Mouse (Mus musculus): ENCODE results near the gene 1110008L16Rik. TPM values are rescaled to one million over a fixed set of nuclear protein-coding genes. Genes with fewer than 3 reads are reported as not detected.

The 1110008L16Rik gene
- total RNA-seq, 1 experiment from 2014 or later: 25.1 TPM

- no peak for ATAC-seq (replicated peaks in 1 of 2; ENCODE audit: insufficient read depth in 1 of 2, low FRiP score in 2 of 2, low TSS enrichment in 1 of 2, low read depth in 1 of 2, poor library complexity in 2 of 2, severe bottlenecking in 2 of 2)
Observed at GRCm38 (mm10) chr12:55415762-55416161, 116.4 kb downstream of the 1110008L16Rik start.

GRCm38 (mm10) chr12:55420220-55420619 lies 120.8 kb downstream of the 1110008L16Rik start:
- no peak for ATAC-seq (replicated peaks in 1 of 2; ENCODE audit: insufficient read depth in 1 of 2, low FRiP score in 2 of 2, low TSS enrichment in 1 of 2, low read depth in 1 of 2, poor library complexity in 2 of 2, severe bottlenecking in 2 of 2)

GRCm38 (mm10) chr12:55422057-55422456 lies 122.7 kb downstream of the 1110008L16Rik start:
- ATAC-seq (replicated peaks in 1 of 2; ENCODE audit: insufficient read depth in 1 of 2, low FRiP score in 2 of 2, low TSS enrichment in 1 of 2, low read depth in 1 of 2, poor library complexity in 2 of 2, severe bottlenecking in 2 of 2): peak; percentile 56 to 71; a peak in 3 of 4 replicates

- ATAC-seq (replicated peaks in 1 of 2; ENCODE audit: insufficient read depth in 1 of 2, low FRiP score in 2 of 2, low TSS enrichment in 1 of 2, low read depth in 1 of 2, poor library complexity in 2 of 2, severe bottlenecking in 2 of 2): no peak
Observed at GRCm38 (mm10) chr12:55426300-55426699, 126.9 kb downstream of the 1110008L16Rik start.

- ATAC-seq (replicated peaks in 1 of 2; ENCODE audit: insufficient read depth in 1 of 2, low FRiP score in 2 of 2, low TSS enrichment in 1 of 2, low read depth in 1 of 2, poor library complexity in 2 of 2, severe bottlenecking in 2 of 2): no peak
Observed at GRCm38 (mm10) chr12:55429201-55429600, 129.8 kb downstream of the 1110008L16Rik start.

GRCm38 (mm10) chr12:55429956-55430355 lies 130.6 kb downstream of the 1110008L16Rik start:
- no peak for ATAC-seq (replicated peaks in 1 of 2; ENCODE audit: insufficient read depth in 1 of 2, low FRiP score in 2 of 2, low TSS enrichment in 1 of 2, low read depth in 1 of 2, poor library complexity in 2 of 2, severe bottlenecking in 2 of 2)

Other genes starting within 250 kb of the 1110008L16Rik start
- 7.3 and 9.9 TPM in 2 replicates for gene 2700097O09Rik, start 219.5 kb upstream of the 1110008L16Rik start, total RNA-seq (2017)
- 131 and 262 TPM in 2 replicates for gene Srp54a, start 219.3 kb upstream of the 1110008L16Rik start, total RNA-seq (2017)
- gene Fam177a, start 175.1 kb upstream of the 1110008L16Rik start, total RNA-seq (2017): 14.3 and 21.1 TPM in 2 replicates
- 35.8 and 71.0 TPM in 2 replicates for gene Srp54b, start 144.5 kb upstream of the 1110008L16Rik start, total RNA-seq (2017)
- 3.0 TPM in 1 of 2 replicates, not detected in the other for gene 1700047I17Rik2, start 100.0 kb upstream of the 1110008L16Rik start, total RNA-seq (2017)
- gene Srp54c, start 69.4 kb upstream of the 1110008L16Rik start, total RNA-seq (2017): 93.1 and 110 TPM in 2 replicates
- gene Ppp2r3c, start 3.4 kb downstream of the 1110008L16Rik start, total RNA-seq (2017): 26.2 and 30.3 TPM in 2 replicates
- gene Psma6, start 84.6 kb downstream of the 1110008L16Rik start, total RNA-seq (2017): 263 and 280 TPM in 2 replicates
- 101 and 133 TPM in 2 replicates for gene Nfkbia, start 193.1 kb downstream of the 1110008L16Rik start, total RNA-seq (2017)